33 mouse cellular contexts compared by ENCODE assay signal in the genomic region with DNA sequence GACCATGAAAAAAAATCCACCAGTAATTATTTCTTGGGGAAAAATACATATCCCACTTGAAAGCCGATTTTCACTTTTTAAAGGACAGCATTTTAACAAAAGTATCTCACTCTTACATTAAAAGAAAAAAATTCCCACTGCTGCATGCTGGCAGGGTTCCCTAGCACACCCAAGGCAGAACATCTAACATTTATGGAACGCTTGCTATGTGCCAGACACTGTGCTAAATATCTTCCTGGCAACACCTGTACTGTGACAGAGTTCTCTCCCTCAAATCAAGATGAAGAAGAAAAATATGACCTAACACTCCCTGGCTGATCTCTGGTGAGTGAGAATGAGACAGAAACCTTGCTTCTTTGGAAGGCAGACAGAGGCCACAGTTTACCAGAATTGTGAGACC.
"Had no signal": no experiment of that assay in that cellular context is flagged by ENCODE, and none has a peak within 500 bp of the region (broad histone marks: within the 10 kb centered on the region; RNA-seq: fewer than 3 reads in every experiment).

No protein-coding gene starts in this region.

- H3K4me3 ChIP-seq: heart, embryonic 10.5 days; heart, embryonic 12.5 days; heart, embryonic 13.5 days; heart, embryonic 15.5 days; hindbrain, embryonic 10.5 days; hindbrain, embryonic 12.5 days; hindbrain, embryonic 13.5 days; hindbrain, embryonic 15.5 days; intestine, embryonic 15.5 days; kidney, embryonic 15.5 days; layer of hippocampus, adult 2 months had no signal

- ATAC-seq: hindbrain, embryonic 16.5 days; hindbrain, postnatal 0 days; inflammation-experienced regulatory T-cells, adult 6 months; intestine, embryonic 15.5 days; intestine, embryonic 16.5 days; intestine, postnatal 0 days had no signal

- H3K27ac ChIP-seq: heart, embryonic 10.5 days; heart, embryonic 13.5 days; heart, embryonic 15.5 days; hindbrain, embryonic 10.5 days; hindbrain, embryonic 12.5 days; hindbrain, embryonic 13.5 days; hindbrain, embryonic 14.5 days; hindbrain, embryonic 15.5 days; hindbrain, postnatal 0 days; intestine, embryonic 15.5 days; kidney, embryonic 15.5 days; kidney, postnatal 0 days; layer of hippocampus, adult 2 months had no signal

- DNase-seq: heart, postnatal 10 days; heart, postnatal 14 days; heart, postnatal 36 days; heart, postnatal 4 days; kidney, adult 11 months; kidney, adult 18-20 months; kidney, adult 2 months; kidney, adult 8-10 months; kidney, adult 9 months; kidney, postnatal 14 days; kidney, postnatal 25 days; kidney, postnatal 36 days; kidney, postnatal 4 days; layer of hippocampus, adult 9-11 months; layer of hippocampus, postnatal 36 days had no signal
